Mouse (Mus musculus) midbrain, embryonic 13.5 days (tissue): ENCODE results near the gene Capn5. TPM values are rescaled to one million over a fixed set of nuclear protein-coding genes. Genes with fewer than 3 reads are reported as not detected.
"Not testable (repeated sequence)": the region's sequence is repeated elsewhere in the genome, so short reads cannot be mapped to it uniquely, and the experiment has no call there.

Experiments used
- ATAC-seq: fragments of 200-750 bp; cut with Nextera tagmentation; 2 replicates; pipeline ENCODE4 v1.8.0; 2017; ENCODE audit warnings: mild to moderate bottlenecking, moderate TSS enrichment, moderate library complexity
- H3K27ac ChIP-seq: fragments of 300-500 bp; sonication (generic); 2 replicates; pipeline ENCODE4 v1.5.1; 2015; ENCODE audit warnings: inconsistent platforms, mild to moderate bottlenecking, moderate library complexity
- H3K27me3 ChIP-seq: fragments of 300-500 bp; sonication (generic); 2 replicates; pipeline ENCODE4 v1.6.1; 2015; ENCODE audit warnings: mild to moderate bottlenecking, inconsistent platforms
- H3K36me3 ChIP-seq: fragments of 300-500 bp; sonication (generic); 2 replicates; pipeline ENCODE4 v1.6.1; 2015; ENCODE audit warnings: mild to moderate bottlenecking, inconsistent platforms
- H3K4me1 ChIP-seq: fragments of 300-500 bp; sonication (generic); replicated peaks from 2 replicates; pipeline ENCODE4 v1.6.1; 2015; ENCODE audit warnings: inconsistent platforms
- H3K4me2 ChIP-seq: fragments of 300-500 bp; sonication (generic); replicated peaks from 2 replicates; pipeline ENCODE4 v1.6.1; 2015; ENCODE audit warnings: moderate library complexity, mild to moderate bottlenecking, inconsistent platforms
- H3K4me3 ChIP-seq: fragments of 300-500 bp; sonication (generic); replicated peaks from 2 replicates; pipeline ENCODE4 v1.5.1; 2015; ENCODE audit warnings: mild to moderate bottlenecking, inconsistent platforms
- H3K9ac ChIP-seq: fragments of 300-500 bp; sonication (generic); replicated peaks from 2 replicates; pipeline ENCODE4 v1.6.1; 2015; ENCODE audit warnings: mild to moderate bottlenecking, inconsistent platforms
- H3K9me3 ChIP-seq: fragments of 300-500 bp; sonication (generic); 2 replicates; pipeline ENCODE4 v1.6.1; 2016; ENCODE audit warnings: mild to moderate bottlenecking, inconsistent platforms
- WGBS: fragments of 180-500 bp; shearing (Covaris S2); methylation state at CpG from one replicate; pipeline ENCODE4 v1.1.7; 2015; 5-methylcytosine and 5-hydroxymethylcytosine counted together
- polyA plus RNA-seq: library from polyadenylated mRNA; unstranded; fragments of >200 nt; fragmentation: Nextera tagmentation; extraction: Ambion mirVana; gene quantifications from 2 replicates; pipeline ENCODE4 v1.2.1, GENCODE M21; 2015

Capn5 gene
- polyA plus RNA-seq, 1 experiment from 2014 or later: 10.1 TPM

GRCm38 (mm10) chr7:98190578-98190977 is 12.5 kb upstream of the Capn5 start:
- 90% methylated on average over 1 of the region's 1 CpGs for WGBS
- peaks cover 31% of the 10 kb centered on the region for H3K4me1 ChIP-seq
- H3K9ac ChIP-seq: no peak overlapping the region
- H3K4me2 ChIP-seq: no peak overlapping the region
- no peak for ATAC-seq
- no peak overlapping the region for H3K27ac ChIP-seq
- no peaks in the 10 kb centered on the region for H3K36me3 ChIP-seq
- peaks cover 67% of the 10 kb centered on the region for H3K27me3 ChIP-seq
- no peak overlapping the region for H3K4me3 ChIP-seq
- no peaks in the 10 kb centered on the region for H3K9me3 ChIP-seq

- H3K27me3 ChIP-seq: peaks cover 65% of the 10 kb centered on the region
- no peak for ATAC-seq
- WGBS: 51% methylated on average over 3 of the region's 3 CpGs
- no peaks in the 10 kb centered on the region for H3K9me3 ChIP-seq
- no peaks in the 10 kb centered on the region for H3K36me3 ChIP-seq
- no peak overlapping the region for H3K4me3 ChIP-seq
- no peak overlapping the region for H3K27ac ChIP-seq
- H3K4me2 ChIP-seq: no peak overlapping the region
- peaks cover 38% of the 10 kb centered on the region for H3K4me1 ChIP-seq
- no peak overlapping the region for H3K9ac ChIP-seq
These were observed 11.7 kb upstream of the Capn5 start for GRCm38 (mm10) chr7:98189745-98190144.

GRCm38 (mm10) chr7:98188680-98189079 is 10.6 kb upstream of the Capn5 start:
- ATAC-seq: no peak
- H3K9ac ChIP-seq: no peak overlapping the region
- no peak overlapping the region for H3K27ac ChIP-seq
- H3K36me3 ChIP-seq: no peaks in the 10 kb centered on the region
- H3K9me3 ChIP-seq: no peaks in the 10 kb centered on the region
- H3K4me3 ChIP-seq: no peak overlapping the region
- H3K4me1 ChIP-seq: peaks cover 30% of the 10 kb centered on the region
- no peak overlapping the region for H3K4me2 ChIP-seq
- 90% methylated on average over 2 of the region's 2 CpGs for WGBS
- peaks cover 62% of the 10 kb centered on the region for H3K27me3 ChIP-seq

- peaks cover 59% of the 10 kb centered on the region for H3K27me3 ChIP-seq
- no peak overlapping the region for H3K27ac ChIP-seq
- peaks cover 25% of the 10 kb centered on the region for H3K4me1 ChIP-seq
- no peaks in the 10 kb centered on the region for H3K9me3 ChIP-seq
- H3K36me3 ChIP-seq: no peaks in the 10 kb centered on the region
- ATAC-seq: no peak
- H3K4me3 ChIP-seq: no peak overlapping the region
- 98% methylated on average over 2 of the region's 2 CpGs for WGBS
- H3K9ac ChIP-seq: no peak overlapping the region
- H3K4me2 ChIP-seq: no peak overlapping the region
These were observed 10.2 kb upstream of the Capn5 start for GRCm38 (mm10) chr7:98188238-98188637.

GRCm38 (mm10) chr7:98187332-98187731 is 9.3 kb upstream of the Capn5 start:
- H3K27me3 ChIP-seq: peaks cover 53% of the 10 kb centered on the region
- not testable (repeated sequence) for H3K9me3 ChIP-seq, H3K4me2 ChIP-seq, H3K36me3 ChIP-seq, H3K4me3 ChIP-seq, H3K9ac ChIP-seq, ATAC-seq
- H3K27ac ChIP-seq: peak overlapping the region; percentile 54
- H3K4me1 ChIP-seq: peaks cover 22% of the 10 kb centered on the region
- 71% methylated on average over 3 of the region's 3 CpGs for WGBS

- Histone ChIP-seq H3K27me3 (peaks cover 46% of the 10 kb centered on the region), H3K9ac (no peak overlapping the region), H3K4me1 (peaks cover 22% of the 10 kb centered on the region), H3K36me3 (no peaks in the 10 kb centered on the region), H3K9me3 (no peaks in the 10 kb centered on the region), H3K4me2 (no peak overlapping the region), H3K4me3 (no peak overlapping the region), H3K27ac (no peak overlapping the region)
- ATAC-seq: peak; percentile 88
- 25% methylated on average over 8 of the region's 8 CpGs for WGBS
These were observed 8.6 kb upstream of the Capn5 start for GRCm38 (mm10) chr7:98186637-98187036.

GRCm38 (mm10) chr7:98185326-98185725 is 7.3 kb upstream of the Capn5 start:
- H3K9ac ChIP-seq: no peak overlapping the region
- ATAC-seq: no peak
- H3K4me2 ChIP-seq: no peak overlapping the region
- H3K36me3 ChIP-seq: no peaks in the 10 kb centered on the region
- no peaks in the 10 kb centered on the region for H3K9me3 ChIP-seq
- peak overlapping the region; percentile 14; the same call in 1 of the 2 replicates for H3K27ac ChIP-seq
- peaks cover 42% of the 10 kb centered on the region for H3K27me3 ChIP-seq
- 70% methylated on average over 6 of the region's 6 CpGs for WGBS
- H3K4me3 ChIP-seq: no peak overlapping the region
- H3K4me1 ChIP-seq: peaks cover 22% of the 10 kb centered on the region

- Histone ChIP-seq H3K27me3 (peaks cover 40% of the 10 kb centered on the region), H3K4me1 (peaks cover 18% of the 10 kb centered on the region), H3K4me2 (peak overlapping the region; percentile 73), H3K27ac (no peak overlapping the region), H3K36me3 (no peaks in the 10 kb centered on the region), H3K9ac (peak overlapping the region; percentile 72), H3K4me3 (peak overlapping the region; percentile 72), H3K9me3 (no peaks in the 10 kb centered on the region)
- 90% methylated on average over 5 of the region's 5 CpGs for WGBS
- ATAC-seq: peak; percentile 53
These were observed 622 bp upstream of the Capn5 start for GRCm38 (mm10) chr7:98178560-98179231.

GRCm38 (mm10) chr7:98177566-98177928 is 527 bp downstream of the Capn5 start:
- H3K27me3 ChIP-seq: peaks cover 36% of the 10 kb centered on the region
- H3K9me3 ChIP-seq: no peaks in the 10 kb centered on the region
- peak overlapping the region; percentile 72 for H3K4me3 ChIP-seq
- no peak; the same call in 1 of the 2 replicates for ATAC-seq
- H3K27ac ChIP-seq: no peak overlapping the region
- no peaks in the 10 kb centered on the region for H3K36me3 ChIP-seq
- H3K4me2 ChIP-seq: peak overlapping the region; percentile 73
- WGBS: 4% methylated on average over 9 of the region's 9 CpGs
- peak overlapping the region; percentile 72 for H3K9ac ChIP-seq
- peaks cover 18% of the 10 kb centered on the region for H3K4me1 ChIP-seq

- Histone ChIP-seq H3K27ac (no peak overlapping the region), H3K9ac (peak overlapping the region; percentile 72), H3K4me1 (peaks cover 18% of the 10 kb centered on the region), H3K4me2 (peak overlapping the region; percentile 73), H3K4me3 (peak overlapping the region; percentile 72), H3K36me3 (no peaks in the 10 kb centered on the region), H3K9me3 (no peaks in the 10 kb centered on the region), H3K27me3 (peaks cover 35% of the 10 kb centered on the region)
- no peak for ATAC-seq
- WGBS: 55% methylated on average over 2 of the region's 2 CpGs
These were observed 996 bp downstream of the Capn5 start for GRCm38 (mm10) chr7:98177071-98177485.

- ATAC-seq: no peak
- Histone ChIP-seq H3K9ac (no peak overlapping the region; the same call in 1 of the 2 replicates), H3K4me2 (peak overlapping the region; percentile 73), H3K9me3 (no peaks in the 10 kb centered on the region), H3K4me3 (no peak overlapping the region), H3K36me3 (no peaks in the 10 kb centered on the region), H3K27ac (no peak overlapping the region), H3K4me1 (peaks cover 18% of the 10 kb centered on the region), H3K27me3 (peaks cover 35% of the 10 kb centered on the region)
- 79% methylated on average over 8 of the region's 8 CpGs for WGBS
These were observed 1.6 kb downstream of the Capn5 start for GRCm38 (mm10) chr7:98176322-98177070.

GRCm38 (mm10) chr7:98174883-98175755 is 3.0 kb downstream of the Capn5 start:
- no peaks in the 10 kb centered on the region for H3K36me3 ChIP-seq
- H3K9me3 ChIP-seq: no peaks in the 10 kb centered on the region
- peaks cover 23% of the 10 kb centered on the region for H3K4me1 ChIP-seq
- H3K4me2 ChIP-seq: no peak overlapping the region
- WGBS: 85% methylated on average over 4 of the region's 4 CpGs
- H3K27ac ChIP-seq: no peak overlapping the region
- H3K9ac ChIP-seq: no peak overlapping the region
- no peak overlapping the region for H3K4me3 ChIP-seq
- H3K27me3 ChIP-seq: peaks cover 28% of the 10 kb centered on the region
- no peak for ATAC-seq
